Mouse (Mus musculus): ENCODE results near the gene Plod3.

Gene Plod3

DNA sequence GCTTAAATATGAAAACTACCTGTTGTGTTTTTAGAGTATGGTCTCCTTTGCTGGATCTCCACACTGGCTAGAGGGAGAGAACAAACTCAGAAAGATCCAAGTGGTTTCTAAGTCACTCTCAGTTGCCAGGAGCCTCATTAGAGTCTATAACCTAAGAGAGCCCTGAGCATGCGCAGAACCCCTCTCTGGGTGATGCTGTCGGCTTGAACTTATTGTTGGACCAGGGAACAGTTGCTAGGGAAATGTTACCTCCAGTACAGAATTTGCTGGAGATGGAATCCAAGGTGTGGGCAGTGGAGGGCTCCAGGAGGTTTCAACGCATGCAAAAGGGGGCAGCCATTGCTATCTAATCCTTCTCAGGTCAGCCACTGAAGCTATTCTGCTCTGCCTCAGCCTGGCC is 37.5 kb downstream of the Plod3 start:
- DNase-seq (ENCODE audit: low read depth, low spot score), result no peak

GRCm38 (mm10) chr5:137025132-137025531 is 38.3 kb downstream of the Plod3 start:
- peak; percentile 77 for DNase-seq (ENCODE audit: low read depth, low spot score)

DNA sequence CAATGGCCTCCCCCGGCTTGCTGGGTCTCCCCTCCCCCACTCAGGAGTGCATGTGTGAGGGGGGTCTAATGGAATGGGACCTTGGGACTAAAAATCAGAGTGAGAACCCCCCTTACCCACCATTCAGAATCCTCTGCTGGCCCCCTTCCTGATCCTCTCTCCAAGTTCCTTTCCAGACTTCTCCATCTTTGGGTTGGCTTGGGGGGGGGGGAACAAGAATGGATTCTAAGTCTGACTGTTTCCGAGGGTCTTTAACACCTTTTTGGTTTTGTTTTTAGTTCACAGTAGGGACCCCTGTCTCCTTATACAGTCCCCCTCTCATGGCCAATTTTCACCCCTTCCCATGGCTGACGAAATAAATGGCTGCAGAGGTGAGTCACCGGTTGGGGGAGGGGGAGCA is 39.3 kb downstream of the Plod3 start, which contains the start of gene Vgf:
Vgf (plus strand) TSS at position 301 of the 400 bp plus-strand sequence.
- no peak for DNase-seq (ENCODE audit: low read depth, low spot score)

- peak; percentile 18 for DNase-seq (ENCODE audit: low read depth, low spot score)
Observed at GRCm38 (mm10) chr5:137028561-137029272, 41.9 kb downstream of the Plod3 start.

DNA sequence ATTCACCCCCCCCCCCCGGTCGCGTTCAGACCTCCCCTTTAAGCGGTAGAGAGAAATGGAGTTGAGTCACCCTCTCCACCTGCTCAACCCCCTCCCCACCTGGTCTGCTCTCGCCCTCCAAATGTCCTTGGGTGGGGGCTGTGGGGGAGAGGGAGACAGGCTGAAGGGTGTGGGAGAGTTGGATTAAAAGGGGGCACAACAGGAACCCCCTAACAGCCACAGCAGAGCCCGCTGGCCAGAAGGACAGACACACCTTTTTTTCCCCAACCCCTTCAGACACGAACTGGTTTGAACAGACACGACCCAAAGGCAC is 42.4 kb downstream of the Plod3 start:
- peak; percentile 10 for DNase-seq (ENCODE audit: low read depth, low spot score)

DNA sequence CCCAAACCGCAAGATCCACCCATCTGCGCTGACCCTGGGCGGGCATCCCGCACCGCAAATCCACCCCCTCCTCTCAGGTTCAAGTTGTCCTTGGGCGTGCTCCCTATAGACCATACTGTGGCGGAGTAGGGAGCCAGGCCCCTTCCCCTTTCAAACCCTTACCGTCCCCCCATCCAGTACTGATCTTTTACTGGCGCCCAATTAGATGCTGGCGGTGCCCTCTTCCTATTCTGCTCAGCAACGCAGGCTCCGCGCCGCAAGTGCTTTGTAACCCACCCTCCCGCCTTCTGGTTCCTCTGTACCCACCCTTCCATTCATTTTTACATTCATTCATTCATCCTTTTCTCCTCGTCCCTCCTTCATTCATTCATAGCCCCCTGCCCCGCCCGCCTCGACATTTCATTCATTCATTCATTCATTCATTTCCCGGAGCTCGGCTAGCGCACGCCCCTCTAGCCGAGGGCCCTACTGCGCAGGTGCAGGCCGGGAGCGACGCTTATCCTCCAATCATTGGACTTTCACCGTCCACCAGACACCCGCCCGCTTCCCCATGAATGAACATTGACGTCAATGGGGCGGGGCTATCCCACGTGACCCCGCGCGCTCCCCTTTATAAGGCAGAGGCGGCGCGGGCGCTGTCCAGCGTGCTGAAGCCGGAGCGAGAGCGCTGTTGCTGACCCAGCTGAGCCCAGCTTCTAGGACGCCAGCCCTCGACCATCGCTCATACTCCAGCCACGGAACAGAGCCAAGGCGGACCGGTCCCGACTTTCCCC is 43.0 kb downstream of the Plod3 start:
- DNase-seq (ENCODE audit: low read depth, low spot score), result peak; percentile 93

- DNase-seq (ENCODE audit: low read depth, low spot score), result no peak
Observed at GRCm38 (mm10) chr5:137030416-137030810, 43.6 kb downstream of the Plod3 start.

DNA sequence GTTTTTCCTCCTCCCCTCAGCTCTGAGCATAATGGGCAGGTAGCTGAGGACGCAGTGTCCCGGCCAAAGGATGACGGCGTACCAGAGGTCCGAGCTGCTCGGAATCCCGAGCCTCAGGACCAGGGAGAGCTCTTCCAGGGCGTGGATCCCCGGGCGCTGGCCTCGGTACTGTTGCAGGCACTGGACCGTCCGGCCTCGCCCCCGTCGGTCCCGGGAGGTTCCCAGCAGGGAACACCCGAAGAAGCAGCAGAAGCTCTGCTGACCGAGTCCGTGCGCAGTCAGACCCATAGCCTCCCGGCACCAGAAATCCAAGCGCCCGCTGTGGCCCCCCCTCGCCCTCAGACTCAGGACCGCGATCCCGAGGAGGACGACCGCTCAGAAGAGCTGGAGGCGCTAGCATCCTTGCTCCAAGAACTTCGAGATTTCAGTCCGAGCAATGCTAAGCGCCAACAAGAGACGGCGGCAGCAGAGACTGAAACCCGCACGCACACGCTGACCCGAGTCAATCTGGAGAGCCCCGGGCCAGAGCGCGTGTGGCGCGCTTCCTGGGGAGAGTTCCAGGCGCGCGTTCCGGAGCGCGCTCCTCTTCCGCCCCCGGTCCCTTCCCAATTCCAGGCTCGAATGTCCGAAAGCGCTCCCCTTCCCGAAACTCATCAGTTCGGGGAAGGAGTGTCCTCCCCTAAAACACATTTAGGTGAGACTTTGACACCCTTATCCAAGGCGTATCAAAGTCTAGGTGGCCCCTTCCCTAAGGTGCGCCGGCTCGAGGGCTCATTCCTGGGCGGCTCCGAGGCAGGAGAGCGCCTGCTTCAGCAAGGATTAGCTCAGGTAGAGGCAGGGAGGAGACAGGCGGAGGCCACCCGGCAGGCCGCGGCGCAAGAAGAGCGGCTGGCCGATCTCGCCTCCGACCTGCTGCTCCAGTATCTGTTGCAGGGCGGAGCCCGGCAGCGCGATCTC is 44.5 kb downstream of the Plod3 start:
- DNase-seq (ENCODE audit: low read depth, low spot score), result peak; percentile 30

DNA sequence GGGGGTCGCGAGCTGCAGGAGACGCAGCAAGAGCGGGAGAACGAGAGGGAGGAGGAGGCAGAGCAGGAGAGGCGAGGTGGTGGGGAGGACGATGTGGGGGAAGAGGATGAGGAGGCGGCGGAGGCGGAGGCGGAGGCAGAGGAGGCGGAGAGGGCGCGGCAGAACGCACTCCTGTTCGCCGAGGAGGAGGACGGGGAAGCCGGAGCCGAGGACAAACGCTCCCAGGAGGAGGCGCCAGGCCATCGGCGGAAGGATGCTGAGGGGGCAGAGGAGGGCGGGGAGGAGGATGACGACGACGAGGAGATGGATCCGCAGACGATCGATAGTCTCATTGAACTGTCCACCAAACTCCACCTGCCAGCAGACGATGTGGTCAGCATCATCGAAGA is 45.2 kb downstream of the Plod3 start:
- DNase-seq (ENCODE audit: low read depth, low spot score), result peak; percentile 60

DNA sequence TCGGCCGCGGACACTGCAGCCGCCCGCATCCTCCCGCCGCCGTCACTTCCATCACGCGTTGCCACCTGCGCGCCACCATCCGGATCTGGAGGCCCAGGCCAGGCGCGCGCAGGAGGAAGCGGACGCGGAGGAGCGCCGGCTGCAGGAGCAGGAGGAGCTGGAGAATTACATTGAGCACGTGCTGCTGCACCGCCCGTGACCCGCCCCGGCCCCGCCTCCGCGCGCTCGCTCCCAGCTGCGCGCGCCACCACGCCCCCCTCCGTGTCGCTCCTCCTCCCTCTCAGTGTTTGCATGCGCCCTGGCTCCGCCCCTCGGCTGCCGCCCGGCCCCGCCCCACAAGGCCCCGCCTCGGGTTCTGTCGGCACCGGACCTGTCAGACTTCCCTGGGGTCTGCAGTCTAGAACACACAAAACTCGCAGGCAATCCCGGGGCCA is 45.8 kb downstream of the Plod3 start:
- peak; percentile 94 for DNase-seq (ENCODE audit: low read depth, low spot score)

GRCm38 (mm10) chr5:137036211-137036610 is 49.4 kb downstream of the Plod3 start:
- no peak for DNase-seq (ENCODE audit: low read depth, low spot score)

DNA sequence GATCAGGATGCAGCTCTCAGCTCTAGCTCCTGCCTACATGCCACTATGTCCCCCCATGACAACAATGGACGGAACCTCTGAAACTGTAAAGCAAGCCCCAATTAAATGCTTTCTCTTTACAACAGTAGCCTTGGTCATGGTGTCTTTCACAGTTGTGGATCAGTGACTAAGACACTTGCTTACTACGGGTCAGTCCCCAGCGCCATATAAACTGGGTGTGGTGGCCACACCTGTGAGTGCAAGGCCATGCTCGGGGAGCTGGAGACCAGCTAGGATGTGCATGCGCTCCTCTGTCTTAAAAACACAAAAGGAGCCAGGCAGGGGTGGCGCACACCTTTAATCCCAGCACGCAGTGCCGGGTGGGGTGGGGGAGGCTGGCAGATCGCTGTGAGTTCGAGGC is 52.6 kb downstream of the Plod3 start:
- no peak for DNase-seq (ENCODE audit: low read depth, low spot score)

DNA sequence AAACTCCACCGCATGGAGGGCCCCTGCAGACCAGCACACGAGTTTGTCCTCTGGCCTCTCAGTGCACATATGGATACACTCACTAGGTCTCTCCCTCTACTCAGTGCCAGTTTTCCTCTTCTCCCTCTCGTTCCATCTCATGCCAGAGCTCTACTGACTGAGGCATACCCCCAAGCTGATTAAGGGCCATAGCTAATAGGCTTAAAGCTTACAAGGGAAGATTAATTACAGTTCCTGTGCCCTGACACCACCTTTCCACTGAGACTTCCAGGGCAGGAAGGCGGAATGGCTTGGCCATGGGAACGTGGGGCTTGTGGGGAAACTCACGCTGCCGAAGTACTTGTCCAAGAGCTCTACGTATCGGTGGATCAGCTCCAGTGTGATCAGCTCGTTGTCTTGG is 54.6 kb downstream of the Plod3 start:
- no peak for DNase-seq (ENCODE audit: low read depth, low spot score)

- DNase-seq (ENCODE audit: low read depth, low spot score), result no peak
Observed at GRCm38 (mm10) chr5:137043997-137044396, 57.2 kb downstream of the Plod3 start.

DNA sequence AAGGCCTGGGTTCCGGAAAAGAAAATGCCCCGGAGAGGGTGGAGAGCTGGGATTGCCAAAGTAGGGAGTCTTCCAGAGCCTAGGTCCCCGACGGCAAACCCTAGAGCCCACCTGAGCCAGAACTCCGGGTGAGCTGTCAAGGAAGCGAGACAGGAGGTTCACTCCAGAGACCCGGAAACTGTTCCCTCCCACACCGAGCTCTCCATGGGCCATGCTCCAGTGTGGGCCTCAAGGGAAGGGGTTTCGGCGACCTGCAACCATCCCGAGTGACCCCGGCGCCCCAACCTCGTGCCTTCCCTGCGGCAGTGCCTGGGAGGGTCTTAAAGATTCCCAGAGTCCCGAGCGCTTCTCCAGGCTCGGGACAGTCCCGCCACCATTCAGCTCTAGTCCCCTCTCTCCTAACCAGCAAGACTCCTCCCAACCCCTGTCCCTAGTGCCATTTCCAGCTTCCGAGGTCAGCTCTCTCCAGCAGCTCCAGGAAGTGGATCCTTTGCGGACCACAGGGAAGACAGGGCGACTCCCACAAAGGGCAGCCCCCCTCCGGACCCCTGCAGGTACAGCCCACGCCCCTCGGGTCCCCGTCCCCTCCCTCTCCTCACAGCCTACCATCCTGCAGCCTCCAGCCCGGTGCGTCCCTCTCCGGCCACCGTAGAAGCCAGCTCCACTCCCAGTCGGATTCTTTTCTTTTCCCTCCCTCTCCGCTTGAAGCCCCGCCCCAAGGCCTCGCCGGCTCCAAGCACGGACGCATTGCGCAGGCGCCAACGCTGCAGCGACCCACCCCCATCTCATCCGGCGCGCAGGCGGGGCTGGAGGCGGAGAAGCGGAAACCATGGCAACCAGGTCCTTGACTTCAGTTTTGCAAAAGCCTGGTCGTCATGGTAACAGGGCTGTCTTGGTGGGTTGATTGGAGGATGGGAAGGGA is 58.8 kb downstream of the Plod3 start, which contains the start of gene Ap1s1:
Ap1s1 (minus strand) TSS at position 734 of the 922 bp plus-strand sequence.
- peak; percentile 97 for DNase-seq (ENCODE audit: low read depth, low spot score)
